Mouse (Mus musculus) right cerebral cortex, postnatal 25 days (tissue): ENCODE measurements around the gene Khsrp.

Experiments used
- DNase-seq: peaks from one replicate; pipeline ENCODE4 v3.0.0; 2022

Gene Khsrp

DNA sequence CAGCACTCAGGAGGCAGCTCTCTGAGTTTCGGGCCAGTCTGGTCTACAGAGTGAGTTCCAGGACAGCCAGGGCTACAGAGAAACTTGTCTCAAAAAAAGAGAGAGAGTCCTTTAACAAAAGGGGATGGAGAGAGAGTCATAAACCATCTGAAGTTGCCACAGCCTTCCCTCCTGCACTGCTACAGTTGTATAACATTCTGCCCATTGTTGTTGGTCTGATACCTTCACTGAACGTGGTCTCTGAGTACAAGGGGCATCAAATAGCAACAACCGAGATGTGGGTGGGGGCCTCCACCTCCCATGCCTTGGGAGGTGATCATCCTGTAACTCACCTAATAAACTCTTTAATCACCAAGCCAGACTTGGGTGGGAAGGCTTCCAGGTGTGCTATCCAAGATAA, 45.7 kb downstream of the Khsrp start:
- no peak for DNase-seq

DNA sequence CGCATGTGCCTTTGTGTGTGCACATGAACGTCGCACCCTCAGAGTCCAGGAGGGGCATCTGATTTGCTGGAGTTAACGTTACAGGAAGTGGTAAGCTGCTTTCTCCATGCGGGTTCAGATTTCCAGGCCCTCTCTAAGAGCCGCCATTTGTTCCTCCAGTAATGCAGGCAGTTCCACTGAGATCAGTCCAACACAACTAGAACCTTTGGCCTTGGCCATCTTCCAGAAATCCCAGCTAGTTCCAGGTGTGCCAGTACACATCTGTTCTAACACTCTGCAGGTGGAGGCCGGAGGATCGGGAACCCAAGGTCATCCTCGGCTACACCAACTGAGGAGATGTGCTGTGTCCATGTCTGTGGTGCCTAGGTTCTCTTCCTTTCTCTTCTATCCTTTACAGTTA, 46.4 kb downstream of the Khsrp start:
- DNase-seq, result no peak

DNA sequence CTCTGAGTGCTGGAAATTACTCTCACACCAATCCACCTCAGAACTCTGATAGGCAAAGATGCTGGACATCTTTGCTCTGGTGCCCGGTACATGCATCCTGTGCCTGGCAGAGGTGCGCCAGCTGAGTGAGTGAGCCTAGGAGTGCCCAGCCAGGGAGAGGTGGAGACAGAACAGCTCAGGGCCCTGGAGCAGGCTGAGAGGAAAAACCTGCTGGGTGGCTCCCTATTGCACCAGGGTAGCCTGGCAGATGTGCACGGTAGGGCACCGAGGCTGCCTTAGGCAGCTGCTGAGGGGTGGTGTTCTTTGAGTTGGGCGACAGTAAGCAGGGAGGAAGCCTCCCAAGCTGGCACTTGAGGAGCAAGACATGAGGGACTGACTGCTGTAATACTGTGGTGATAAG, 49.3 kb downstream of the Khsrp start, which contains the start of gene Acer1:
Gene Acer1, minus strand, starts transcription at position 114 of the 400 bp plus-strand sequence.
- no peak for DNase-seq

GRCm38 (mm10) chr17:56981049-56981448, 50.3 kb downstream of the Khsrp start:
- DNase-seq, result no peak

DNA sequence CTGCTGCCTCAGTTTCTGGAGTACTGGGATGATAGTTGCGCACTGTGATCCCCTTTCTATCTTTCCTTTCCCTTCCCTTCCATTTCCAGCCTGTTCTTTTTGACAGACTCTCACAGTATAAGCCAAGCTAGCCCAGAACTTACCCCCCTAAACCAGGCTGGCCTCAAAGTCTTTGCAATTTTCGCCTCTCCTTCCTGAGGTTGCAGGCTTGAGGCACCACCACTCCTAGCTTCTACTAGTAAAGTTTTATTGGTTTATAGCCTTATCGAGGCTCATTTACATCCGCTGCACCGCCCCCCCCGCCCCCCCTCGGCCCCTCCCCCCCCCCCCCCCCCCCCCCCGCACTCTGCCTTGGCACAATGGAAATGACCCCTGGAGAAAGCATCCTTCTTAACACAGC, 51.8 kb downstream of the Khsrp start:
- no peak for DNase-seq

GRCm38 (mm10) chr17:56976531-56977390, 54.6 kb downstream of the Khsrp start:
- DNase-seq, result no peak

- no peak for DNase-seq
Measured at GRCm38 (mm10) chr17:56975391-56975790, 55.9 kb downstream of the Khsrp start.

- no peak for DNase-seq
Measured at GRCm38 (mm10) chr17:56974708-56975240, 56.5 kb downstream of the Khsrp start.

GRCm38 (mm10) chr17:56973956-56974707, 57.2 kb downstream of the Khsrp start:
- no peak for DNase-seq
